Mouse (Mus musculus) neural tube, embryonic 11.5 days (tissue): Measurements from ENCODE around the gene Hus1. TPM values are rescaled to one million over a fixed set of nuclear protein-coding genes. Genes with fewer than 3 reads are reported as not detected.

ENCODE experiments used
- ATAC-seq: fragments of 200-750 bp; cut with Nextera tagmentation; 2 replicates; pipeline ENCODE4 v1.8.0; 2017; ENCODE audit warnings: moderate number of reproducible peaks, mild to moderate bottlenecking, moderate TSS enrichment, moderate library complexity; ENCODE audit not compliant: insufficient read depth, low FRiP score, low TSS enrichment
- DNase-seq: peaks from one replicate; pipeline ENCODE4 v3.0.0-alpha.2; 2015; ENCODE audit warnings: low spot score
- H3K27ac ChIP-seq: fragments of 300-500 bp; sonication (generic); 2 replicates; pipeline ENCODE4 v1.5.1; 2014; ENCODE audit warnings: low read depth, mild to moderate bottlenecking, low read length
- H3K27me3 ChIP-seq: fragments of 300-500 bp; sonication (generic); 2 replicates; pipeline ENCODE4 v1.6.1; 2014; ENCODE audit warnings: mild to moderate bottlenecking, low read length, mixed read lengths; ENCODE audit not compliant: control insufficient read depth, insufficient read depth
- H3K36me3 ChIP-seq: fragments of 300-500 bp; sonication (generic); 2 replicates; pipeline ENCODE4 v1.6.1; 2014; ENCODE audit warnings: mild to moderate bottlenecking, low read length, moderate library complexity, mixed read lengths; ENCODE audit not compliant: control insufficient read depth, insufficient read depth
- H3K4me1 ChIP-seq: fragments of 300-500 bp; sonication (generic); 2 replicates; pipeline ENCODE4 v1.6.1; 2014; ENCODE audit warnings: low read length, mixed read lengths; ENCODE audit not compliant: control insufficient read depth, insufficient read depth
- H3K4me2 ChIP-seq: fragments of 300-500 bp; sonication (generic); 2 replicates; pipeline ENCODE4 v1.6.1; 2014; ENCODE audit warnings: low read depth, mild to moderate bottlenecking, moderate library complexity
- H3K4me3 ChIP-seq: fragments of 300-500 bp; sonication (generic); 2 replicates; pipeline ENCODE4 v1.5.1; 2014; ENCODE audit warnings: low read depth, low read length
- H3K9ac ChIP-seq: fragments of 300-500 bp; sonication (generic); 2 replicates; pipeline ENCODE4 v1.6.1; 2014; ENCODE audit warnings: mild to moderate bottlenecking, low read length
- H3K9me3 ChIP-seq: fragments of 300-500 bp; sonication (generic); 2 replicates; pipeline ENCODE4 v1.6.1; 2016; ENCODE audit warnings: low read length; ENCODE audit not compliant: control insufficient read depth
- WGBS: fragments of 180-500 bp; shearing (Covaris S2); extraction: QIAGEN DNeasy Blood & Tissue Kit; methylation state at CpG from one replicate; pipeline ENCODE4 v1.1.7; 2014; 5-methylcytosine and 5-hydroxymethylcytosine counted together
- polyA plus RNA-seq: library from polyadenylated mRNA; unstranded; fragments of >200 nt; fragmentation: Nextera tagmentation; extraction: Ambion mirVana; gene quantifications from 2 replicates; pipeline ENCODE4 v1.2.1, GENCODE M21; 2014

Hus1 gene
- polyA plus RNA-seq, 1 experiment from 2014 or later: 23.3 TPM

GRCm38 (mm10) chr11:9047044-9047443 is 36.1 kb upstream of the Hus1 start:
- no peak overlapping the region for H3K9ac ChIP-seq
- no peak overlapping the region for H3K27ac ChIP-seq
- no peak for ATAC-seq
- peaks cover 7% of the 10 kb centered on the region for H3K27me3 ChIP-seq
- no peaks in the 10 kb centered on the region for H3K9me3 ChIP-seq
- no peaks in the 10 kb centered on the region for H3K36me3 ChIP-seq
- H3K4me1 ChIP-seq: 0 out of 2 replicates have a peak, but pooled peaks cover 3% of the 10 kb centered on the region
- H3K4me3 ChIP-seq: no peak overlapping the region
- no peak for DNase-seq
- WGBS: 83% methylated on average over 5 of the region's 5 CpGs
- no peak overlapping the region for H3K4me2 ChIP-seq

- no peaks in the 10 kb centered on the region for H3K9me3 ChIP-seq
- DNase-seq (no peak), ATAC-seq (no peak)
- 87% methylated on average over 2 of the region's 2 CpGs for WGBS
- no peak overlapping the region for H3K4me2 ChIP-seq
- no peak overlapping the region for H3K4me3 ChIP-seq
- 0 out of 2 replicates have a peak, but pooled peaks cover 3% of the 10 kb centered on the region for H3K4me1 ChIP-seq
- H3K36me3 ChIP-seq: no peaks in the 10 kb centered on the region
- H3K27ac ChIP-seq: no peak overlapping the region
- H3K27me3 ChIP-seq: peaks cover 7% of the 10 kb centered on the region
- H3K9ac ChIP-seq: no peak overlapping the region
Measured at GRCm38 (mm10) chr11:9046546-9046945, 35.6 kb upstream of the Hus1 start.

GRCm38 (mm10) chr11:9031530-9031929 is 20.5 kb upstream of the Hus1 start:
- 94% methylated on average over 2 of the region's 2 CpGs for WGBS
- Histone ChIP-seq H3K4me3 (no peak overlapping the region), H3K4me1 (no peaks in the 10 kb centered on the region), H3K9me3 (no peaks in the 10 kb centered on the region), H3K27me3 (no peaks in the 10 kb centered on the region), H3K4me2 (no peak overlapping the region), H3K27ac (no peak overlapping the region), H3K36me3 (no peaks in the 10 kb centered on the region), H3K9ac (no peak overlapping the region)
- no peak for ATAC-seq
- no peak for DNase-seq

DNA sequence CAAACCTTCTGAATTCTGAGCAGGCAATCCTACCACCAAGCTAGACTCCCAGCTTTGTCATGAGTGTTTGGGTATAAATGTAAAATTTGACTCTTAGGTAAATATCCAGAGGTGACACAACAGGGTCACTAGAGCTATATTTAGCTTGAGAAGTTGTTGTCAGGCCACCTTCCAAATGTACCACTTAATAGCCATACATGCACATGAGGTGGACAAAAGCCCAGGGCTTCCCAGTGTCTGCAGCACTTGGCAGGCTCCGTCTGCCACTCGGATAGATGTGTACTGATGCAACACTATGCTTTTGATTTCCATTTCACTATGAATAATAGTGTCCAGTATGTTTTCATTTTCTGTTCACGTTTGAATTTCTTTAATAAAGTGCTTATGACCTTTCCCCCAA is 14.2 kb upstream of the Hus1 start:
- H3K27ac ChIP-seq: no peak overlapping the region
- no peak overlapping the region for H3K4me2 ChIP-seq
- 78% methylated on average over 3 of the region's 3 CpGs for WGBS
- no peak for DNase-seq
- no peak for ATAC-seq
- no peak overlapping the region for H3K4me3 ChIP-seq
- no peak overlapping the region for H3K9ac ChIP-seq
- H3K27me3 ChIP-seq: no peaks in the 10 kb centered on the region
- no peaks in the 10 kb centered on the region for H3K9me3 ChIP-seq
- H3K4me1 ChIP-seq: no peaks in the 10 kb centered on the region
- H3K36me3 ChIP-seq: no peaks in the 10 kb centered on the region

- ATAC-seq: no peak
- Histone ChIP-seq H3K4me2 (no peak overlapping the region), H3K27me3 (no peaks in the 10 kb centered on the region), H3K9ac (no peak overlapping the region), H3K27ac (no peak overlapping the region), H3K36me3 (no peaks in the 10 kb centered on the region), H3K9me3 (no peaks in the 10 kb centered on the region), H3K4me1 (no peaks in the 10 kb centered on the region), H3K4me3 (no peak overlapping the region)
- DNase-seq: no peak
- WGBS: 76% methylated on average over 7 of the region's 7 CpGs
Measured at GRCm38 (mm10) chr11:9024782-9025181, 13.8 kb upstream of the Hus1 start.

DNA sequence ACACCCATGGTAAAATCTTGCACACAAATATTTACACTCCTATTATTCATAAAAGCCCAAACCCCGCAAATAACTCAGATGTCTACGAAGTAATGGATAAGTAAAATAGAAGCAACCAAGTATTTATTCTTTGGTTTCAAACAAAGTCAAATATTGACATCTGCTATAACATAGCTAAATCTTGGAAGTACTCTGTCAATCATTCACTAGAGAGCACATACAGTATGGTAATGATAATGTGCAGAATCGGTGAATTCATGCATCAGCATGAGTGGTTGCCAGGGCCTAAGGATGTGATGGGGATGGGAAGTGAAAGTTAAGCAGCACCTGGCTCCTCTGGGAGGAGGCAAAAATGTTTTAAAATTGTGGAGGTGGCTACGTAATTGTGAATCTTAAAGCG is 9.2 kb upstream of the Hus1 start:
- DNase-seq: no peak
- H3K27ac ChIP-seq: no peak overlapping the region
- no peak for ATAC-seq
- no peak overlapping the region for H3K4me2 ChIP-seq
- H3K4me1 ChIP-seq: no peaks in the 10 kb centered on the region
- 92% methylated on average over 5 of the region's 5 CpGs for WGBS
- no peaks in the 10 kb centered on the region for H3K27me3 ChIP-seq
- H3K36me3 ChIP-seq: no peaks in the 10 kb centered on the region
- no peaks in the 10 kb centered on the region for H3K9me3 ChIP-seq
- H3K4me3 ChIP-seq: no peak overlapping the region
- no peak overlapping the region for H3K9ac ChIP-seq

DNA sequence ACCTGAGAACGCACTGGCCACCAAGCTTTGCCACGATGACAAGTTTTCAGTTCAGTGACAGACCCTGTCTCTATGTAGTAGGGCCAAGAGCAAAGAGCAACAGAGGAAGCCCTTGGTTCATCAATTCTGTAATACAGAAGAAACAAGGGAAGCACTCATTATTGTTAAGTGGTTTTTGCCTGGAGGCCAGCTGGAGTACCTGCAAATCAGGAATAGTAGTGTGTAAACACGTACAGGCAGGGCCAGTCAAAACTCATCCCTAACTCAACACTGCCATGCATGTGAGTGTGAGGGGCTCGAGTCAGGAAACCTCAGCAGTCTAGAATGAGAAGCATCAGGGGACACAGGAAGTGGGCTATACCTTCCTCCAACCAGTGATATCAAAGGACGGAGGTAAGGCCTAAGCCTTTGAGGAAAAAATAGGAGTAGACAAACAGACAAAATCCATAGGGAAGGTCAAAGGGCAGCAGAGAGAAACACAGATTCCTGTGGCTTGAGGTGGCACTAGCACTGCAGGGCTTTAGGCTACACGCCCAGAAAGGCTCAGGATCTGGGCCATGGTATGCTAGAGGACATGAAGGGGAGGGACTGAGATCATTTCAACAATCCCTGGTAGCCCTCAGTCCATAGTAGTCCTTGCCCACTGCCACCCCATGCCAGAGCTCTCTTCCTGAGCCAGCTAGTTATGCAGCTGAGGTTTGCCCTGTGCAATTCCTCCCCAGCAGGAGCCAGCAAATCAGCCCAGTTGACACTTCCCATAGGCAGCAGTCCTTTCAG is 7.7 kb upstream of the Hus1 start:
- Histone ChIP-seq H3K4me1 (no peaks in the 10 kb centered on the region), H3K27me3 (no peaks in the 10 kb centered on the region), H3K9ac (no peak overlapping the region), H3K9me3 (no peaks in the 10 kb centered on the region), H3K27ac (no peak overlapping the region), H3K4me3 (no peak overlapping the region), H3K4me2 (no peak overlapping the region), H3K36me3 (no peaks in the 10 kb centered on the region)
- DNase-seq: no peak
- ATAC-seq: no peak
- WGBS: 82% methylated on average over 6 of the region's 6 CpGs

GRCm38 (mm10) chr11:9014740-9015139 is 3.7 kb upstream of the Hus1 start:
- Histone ChIP-seq H3K9me3 (no peaks in the 10 kb centered on the region), H3K4me2 (no peak overlapping the region), H3K4me3 (no peak overlapping the region), H3K27me3 (no peaks in the 10 kb centered on the region), H3K27ac (no peak overlapping the region), H3K4me1 (peaks cover 4% of the 10 kb centered on the region), H3K9ac (no peak overlapping the region), H3K36me3 (no peaks in the 10 kb centered on the region)
- 37% methylated on average over 3 of the region's 3 CpGs for WGBS
- no peak for DNase-seq
- no peak for ATAC-seq

DNA sequence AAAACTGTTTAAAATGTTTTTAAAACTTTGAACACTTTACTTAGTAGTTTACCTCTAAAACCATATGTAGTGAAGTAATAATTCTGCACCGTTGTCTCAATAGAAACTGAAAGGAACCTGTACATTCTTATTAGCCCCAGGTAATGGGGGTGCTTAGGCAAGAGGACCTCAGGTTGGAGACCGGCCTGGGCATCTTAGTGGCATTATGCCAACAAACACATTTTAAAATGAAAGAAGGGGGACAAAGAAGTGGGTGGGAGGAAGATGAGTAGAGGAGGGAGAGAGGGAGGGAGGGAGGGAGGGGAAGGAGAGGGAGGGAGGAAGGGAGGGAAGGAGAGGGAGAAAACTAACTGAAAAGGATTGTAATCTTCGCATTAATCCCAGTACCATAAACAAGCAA is 357 bp upstream of the Hus1 start:
- H3K4me2 ChIP-seq: peak overlapping the region; percentile 81
- peak; percentile 25 for ATAC-seq
- no peak for DNase-seq
- H3K27ac ChIP-seq: peak overlapping the region; percentile 80; the same call in 1 of the 2 replicates
- H3K27me3 ChIP-seq: no peaks in the 10 kb centered on the region
- no peaks in the 10 kb centered on the region for H3K36me3 ChIP-seq
- 3% methylated on average over 3 of the region's 3 CpGs for WGBS
- peak overlapping the region; percentile 88 for H3K9ac ChIP-seq
- peak overlapping the region; percentile 68 for H3K4me3 ChIP-seq
- H3K4me1 ChIP-seq: peaks cover 5% of the 10 kb centered on the region
- no peaks in the 10 kb centered on the region for H3K9me3 ChIP-seq
